Mouse (Mus musculus): ENCODE measurements around the gene Bmp7. TPM values are rescaled to one million over a fixed set of nuclear protein-coding genes. Genes with fewer than 3 reads are reported as not detected.

The Bmp7 gene
- total and polyA plus RNA-seq, 2 experiments from 2014 or later = 11.8 to 51.3 TPM

GRCm38 (mm10) chr2:172836516-172836915 lies 103.6 kb downstream of the Bmp7 start:
- DNase-seq (ENCODE audit: low spot score) (no peak), ATAC-seq (ENCODE audit: insufficient read depth, low read depth) (no peak)
- no peaks in the 10 kb centered on the region for H3K27me3 ChIP-seq (ENCODE audit: control insufficient read depth, insufficient read depth, low read length)
- no peaks in the 10 kb centered on the region for H3K4me1 ChIP-seq (ENCODE audit: control insufficient read depth, insufficient read depth)
- H3K4me2 ChIP-seq (ENCODE audit: low read depth, low read length) = no peak overlapping the region
- no peaks in the 10 kb centered on the region for H3K9me3 ChIP-seq (replicated peaks; ENCODE audit: control insufficient read depth, low read length)
- no peak overlapping the region for H3K27ac ChIP-seq (ENCODE audit: low read depth)
- TF ChIP-seq CTCF (IDR thresholded peaks at IDR 0.05; ENCODE audit: low read depth) (no peak), EP300 (IDR thresholded peaks at IDR 0.05; ENCODE audit: low read depth) (no peak)
- H3K4me3 ChIP-seq (ENCODE audit: low read depth, low read length) = no peak overlapping the region
- WGBS = 67% methylated on average over 6 of the region's 6 CpGs
- no peaks in the 10 kb centered on the region for H3K36me3 ChIP-seq (replicated peaks; ENCODE audit: control insufficient read depth, insufficient read depth, low read length)
- no peak overlapping the region for H3K9ac ChIP-seq (replicated peaks; ENCODE audit: low read depth, low read length)

- Histone ChIP-seq H3K9me3 (replicated peaks; ENCODE audit: control insufficient read depth, low read length) (no peaks in the 10 kb centered on the region), H3K27ac (ENCODE audit: low read depth) (no peak overlapping the region), H3K36me3 (replicated peaks; ENCODE audit: control insufficient read depth, insufficient read depth, low read length) (no peaks in the 10 kb centered on the region), H3K4me3 (ENCODE audit: low read depth, low read length) (no peak overlapping the region), H3K4me1 (ENCODE audit: control insufficient read depth, insufficient read depth) (no peaks in the 10 kb centered on the region), H3K9ac (replicated peaks; ENCODE audit: low read depth, low read length) (no peak overlapping the region), H3K27me3 (ENCODE audit: control insufficient read depth, insufficient read depth, low read length) (no peaks in the 10 kb centered on the region), H3K4me2 (ENCODE audit: low read depth, low read length) (no peak overlapping the region)
- WGBS = 25% methylated on average over 2 of the region's 2 CpGs
- no peak for TF ChIP-seq EP300 (IDR thresholded peaks at IDR 0.05; ENCODE audit: low read depth)
- TF ChIP-seq CTCF (IDR thresholded peaks at IDR 0.05; ENCODE audit: low read depth) = no peak
- DNase-seq (ENCODE audit: low spot score) (no peak), ATAC-seq (ENCODE audit: insufficient read depth, low read depth) (no peak)
These were observed 106.9 kb downstream of the Bmp7 start for GRCm38 (mm10) chr2:172833196-172833595.

GRCm38 (mm10) chr2:172831762-172832161 lies 108.4 kb downstream of the Bmp7 start:
- H3K4me1 ChIP-seq (ENCODE audit: control insufficient read depth, insufficient read depth) = no peaks in the 10 kb centered on the region
- 13% methylated on average over 5 of the region's 5 CpGs for WGBS
- no peak overlapping the region for H3K4me2 ChIP-seq (ENCODE audit: low read depth, low read length)
- peak; percentile 86 for TF ChIP-seq CTCF (IDR thresholded peaks at IDR 0.05; ENCODE audit: low read depth)
- TF ChIP-seq EP300 (IDR thresholded peaks at IDR 0.05; ENCODE audit: low read depth) = no peak
- no peaks in the 10 kb centered on the region for H3K36me3 ChIP-seq (replicated peaks; ENCODE audit: control insufficient read depth, insufficient read depth, low read length)
- H3K4me3 ChIP-seq (ENCODE audit: low read depth, low read length) = no peak overlapping the region
- DNase-seq (ENCODE audit: low spot score) = peak; percentile 65
- ATAC-seq (ENCODE audit: insufficient read depth, low read depth) = peak; percentile 75
- H3K9me3 ChIP-seq (replicated peaks; ENCODE audit: control insufficient read depth, low read length) = no peaks in the 10 kb centered on the region
- no peak overlapping the region for H3K27ac ChIP-seq (ENCODE audit: low read depth)
- H3K27me3 ChIP-seq (ENCODE audit: control insufficient read depth, insufficient read depth, low read length) = peaks cover under 1% of the 10 kb centered on the region; the same call in 1 of the 2 replicates
- no peak overlapping the region for H3K9ac ChIP-seq (replicated peaks; ENCODE audit: low read depth, low read length)

GRCm38 (mm10) chr2:172831133-172831532 lies 109.0 kb downstream of the Bmp7 start:
- H3K4me3 ChIP-seq (ENCODE audit: low read depth, low read length) = no peak overlapping the region
- H3K36me3 ChIP-seq (replicated peaks; ENCODE audit: control insufficient read depth, insufficient read depth, low read length) = no peaks in the 10 kb centered on the region
- peaks cover 6% of the 10 kb centered on the region; the same call in 1 of the 2 replicates for H3K27me3 ChIP-seq (ENCODE audit: control insufficient read depth, insufficient read depth, low read length)
- no peak overlapping the region for H3K9ac ChIP-seq (replicated peaks; ENCODE audit: low read depth, low read length)
- peak overlapping the region; percentile 23; the same call in 1 of the 2 replicates for H3K27ac ChIP-seq (ENCODE audit: low read depth)
- H3K9me3 ChIP-seq (replicated peaks; ENCODE audit: control insufficient read depth, low read length) = no peaks in the 10 kb centered on the region
- H3K4me2 ChIP-seq (ENCODE audit: low read depth, low read length) = no peak overlapping the region
- ATAC-seq (ENCODE audit: insufficient read depth, low read depth) (peak; percentile 77), DNase-seq (ENCODE audit: low spot score) (peak; percentile 55)
- H3K4me1 ChIP-seq (ENCODE audit: control insufficient read depth, insufficient read depth) = no peaks in the 10 kb centered on the region
- 5% methylated on average over 3 of the region's 3 CpGs for WGBS
- TF ChIP-seq CTCF (IDR thresholded peaks at IDR 0.05; ENCODE audit: low read depth) = peak; percentile 98
- TF ChIP-seq EP300 (IDR thresholded peaks at IDR 0.05; ENCODE audit: low read depth) = no peak

GRCm38 (mm10) chr2:172828229-172828628 lies 111.9 kb downstream of the Bmp7 start:
- Histone ChIP-seq H3K4me3 (ENCODE audit: low read depth, low read length) (no peak overlapping the region), H3K4me1 (ENCODE audit: control insufficient read depth, insufficient read depth) (no peaks in the 10 kb centered on the region), H3K4me2 (ENCODE audit: low read depth, low read length) (no peak overlapping the region), H3K36me3 (replicated peaks; ENCODE audit: control insufficient read depth, insufficient read depth, low read length) (no peaks in the 10 kb centered on the region), H3K9me3 (replicated peaks; ENCODE audit: control insufficient read depth, low read length) (no peaks in the 10 kb centered on the region), H3K27ac (ENCODE audit: low read depth) (no peak overlapping the region), H3K9ac (replicated peaks; ENCODE audit: low read depth, low read length) (no peak overlapping the region), H3K27me3 (ENCODE audit: control insufficient read depth, insufficient read depth, low read length) (peaks cover 34% of the 10 kb centered on the region)
- DNase-seq (ENCODE audit: low spot score) (no peak), ATAC-seq (ENCODE audit: insufficient read depth, low read depth) (no peak)
- 69% methylated on average over 5 of the region's 5 CpGs for WGBS
- TF ChIP-seq EP300 (IDR thresholded peaks at IDR 0.05; ENCODE audit: low read depth) (no peak), CTCF (IDR thresholded peaks at IDR 0.05; ENCODE audit: low read depth) (no peak)

GRCm38 (mm10) chr2:172827564-172827963 lies 112.6 kb downstream of the Bmp7 start:
- H3K27me3 ChIP-seq (ENCODE audit: control insufficient read depth, insufficient read depth, low read length) = peaks cover 35% of the 10 kb centered on the region
- H3K4me1 ChIP-seq (ENCODE audit: control insufficient read depth, insufficient read depth) = no peaks in the 10 kb centered on the region
- H3K9me3 ChIP-seq (replicated peaks; ENCODE audit: control insufficient read depth, low read length) = no peaks in the 10 kb centered on the region
- ATAC-seq (ENCODE audit: insufficient read depth, low read depth) (no peak; the same call in 1 of the 2 replicates), DNase-seq (ENCODE audit: low spot score) (peak; percentile 43)
- H3K4me2 ChIP-seq (ENCODE audit: low read depth, low read length) = no peak overlapping the region
- TF ChIP-seq EP300 (IDR thresholded peaks at IDR 0.05; ENCODE audit: low read depth) = no peak
- peak; percentile 55 for TF ChIP-seq CTCF (IDR thresholded peaks at IDR 0.05; ENCODE audit: low read depth)
- WGBS = 61% methylated on average over 7 of the region's 7 CpGs
- H3K4me3 ChIP-seq (ENCODE audit: low read depth, low read length) = no peak overlapping the region
- no peak overlapping the region for H3K9ac ChIP-seq (replicated peaks; ENCODE audit: low read depth, low read length)
- H3K36me3 ChIP-seq (replicated peaks; ENCODE audit: control insufficient read depth, insufficient read depth, low read length) = no peaks in the 10 kb centered on the region
- H3K27ac ChIP-seq (ENCODE audit: low read depth) = no peak overlapping the region
